Mouse (Mus musculus) neural tube, embryonic 10.5 days (tissue): Measurements from ENCODE around the gene D17Wsu92e.
A peak's percentile ranks its signal among the peaks of the same experiment; 100 is the strongest.

ENCODE experiments used
- DNase-seq: peaks from one replicate; pipeline ENCODE4 v3.0.0-alpha.2; 2017; ENCODE audit warnings: low spot score; ENCODE audit errors: extremely low spot score

Gene D17Wsu92e

DNA sequence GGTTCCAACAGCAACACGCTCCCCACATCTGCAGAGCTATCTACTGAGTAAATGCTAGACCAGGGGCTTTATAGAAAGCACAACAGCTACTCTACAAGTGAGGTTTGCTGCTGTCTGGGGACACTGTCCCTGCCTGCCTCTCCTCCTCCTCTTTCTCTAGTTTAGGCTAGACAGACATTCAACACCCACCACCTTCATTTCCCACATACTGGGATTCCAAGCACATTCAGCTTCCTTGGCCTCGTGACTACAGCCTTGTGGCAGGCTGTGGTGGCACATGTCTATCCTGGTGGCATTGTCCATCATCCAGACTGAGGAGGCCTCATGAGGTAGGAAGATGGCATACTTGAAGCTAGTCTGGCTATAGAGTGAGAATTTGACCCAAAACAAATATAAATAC, 29.5 kb downstream of the D17Wsu92e start:
- DNase-seq: no peak

DNA sequence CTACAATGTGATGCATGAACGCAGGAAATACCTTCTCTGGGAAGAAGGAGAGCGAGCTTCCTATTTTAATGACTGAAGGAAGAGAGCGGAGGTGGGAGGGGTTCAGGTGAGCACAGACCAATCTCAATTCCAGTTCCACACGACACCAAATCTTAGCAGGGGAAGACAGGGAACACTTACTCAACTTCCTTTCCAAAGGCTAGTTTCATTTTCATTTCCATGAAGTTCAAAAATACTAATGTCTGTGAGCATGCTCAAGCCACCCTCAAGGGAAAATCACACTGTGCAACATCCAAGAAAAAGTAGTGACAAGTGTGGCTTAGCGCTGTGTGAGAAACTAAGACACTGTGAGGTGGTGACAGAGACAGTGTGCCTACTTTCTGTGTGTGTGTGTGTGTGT, 30.4 kb downstream of the D17Wsu92e start:
- DNase-seq: no peak

DNA sequence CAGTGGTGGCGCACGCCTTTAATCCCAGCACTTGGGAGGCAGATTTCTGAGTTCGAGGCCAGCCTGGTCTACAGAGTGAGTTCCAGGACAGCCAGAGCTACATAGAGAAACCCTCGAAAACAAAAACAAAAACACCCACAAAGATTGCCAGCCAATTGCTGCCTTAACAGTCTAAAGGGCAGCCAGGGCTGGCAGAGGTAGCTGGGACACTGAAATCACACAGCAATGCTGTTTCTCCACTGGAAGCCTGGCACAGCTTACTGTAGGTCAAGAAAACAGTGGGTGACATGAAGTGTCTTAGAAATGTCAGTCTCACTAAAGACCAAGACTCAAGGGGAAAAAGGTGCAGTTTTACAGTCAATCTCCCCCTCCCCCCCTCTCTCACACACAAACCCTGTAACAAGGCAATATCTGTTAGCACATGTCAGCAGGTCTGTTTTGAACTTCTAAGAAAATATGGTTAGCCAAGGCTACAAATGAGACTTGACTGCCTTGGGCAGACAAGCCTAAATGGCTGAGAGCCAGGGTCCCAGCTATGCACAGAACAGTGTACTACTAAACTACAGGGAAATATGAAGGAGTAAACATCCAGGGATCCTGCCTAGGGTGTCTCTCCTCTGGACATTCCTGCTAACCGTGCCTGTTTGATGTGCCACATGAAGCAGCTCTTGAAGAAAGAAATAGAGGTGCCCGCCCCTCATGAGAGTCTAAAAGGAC, 31.8 kb downstream of the D17Wsu92e start:
- no peak for DNase-seq

DNA sequence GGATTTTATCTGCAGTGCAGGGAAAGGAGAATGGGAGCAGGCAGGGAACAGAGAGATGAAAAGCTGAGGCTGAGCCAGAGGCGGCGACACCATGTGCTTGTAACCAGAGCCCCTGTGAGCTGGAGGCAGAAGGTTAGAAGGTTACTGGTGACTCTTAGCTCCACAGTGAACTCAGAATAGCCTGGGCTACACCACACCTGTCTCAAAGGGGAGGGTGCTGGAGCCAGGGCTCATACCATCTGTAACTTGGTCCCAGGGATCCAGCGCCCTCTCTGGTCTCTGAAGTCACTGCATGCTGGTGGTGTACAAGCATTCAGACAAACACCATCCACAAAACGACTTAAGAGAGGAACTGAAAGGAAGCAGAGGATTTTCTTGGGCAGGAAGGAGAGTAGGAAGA, 36.9 kb downstream of the D17Wsu92e start:
- no peak for DNase-seq

DNA sequence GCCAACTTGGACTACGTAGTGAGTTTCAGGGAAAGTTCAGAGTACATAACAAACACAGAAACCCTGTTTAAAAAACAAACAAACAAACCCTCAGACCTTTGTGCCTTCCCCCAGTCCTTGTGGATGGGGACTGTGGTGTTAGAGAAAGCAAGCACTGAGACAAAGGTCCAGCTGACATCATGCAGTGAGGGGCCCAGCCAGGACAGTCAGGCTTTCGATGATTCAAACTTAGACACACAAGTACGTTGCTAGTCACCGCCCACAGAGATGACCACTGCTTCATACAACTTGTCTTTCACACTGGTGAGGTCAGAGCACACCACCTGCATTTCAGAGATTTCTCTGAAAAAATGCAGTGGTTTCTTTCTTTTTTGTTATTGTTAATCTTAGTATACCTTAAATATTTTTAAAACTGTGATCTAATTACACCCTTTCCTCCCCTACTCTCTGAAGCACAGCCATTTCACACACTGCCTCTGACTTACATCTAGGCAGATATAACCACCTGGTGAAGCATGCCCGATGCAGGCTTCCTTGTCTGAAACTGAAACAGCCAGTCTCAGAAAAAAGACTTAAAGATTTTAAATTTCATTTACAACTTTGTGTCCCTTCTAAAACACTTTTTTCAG, 39.3 kb downstream of the D17Wsu92e start:
- no peak for DNase-seq

DNA sequence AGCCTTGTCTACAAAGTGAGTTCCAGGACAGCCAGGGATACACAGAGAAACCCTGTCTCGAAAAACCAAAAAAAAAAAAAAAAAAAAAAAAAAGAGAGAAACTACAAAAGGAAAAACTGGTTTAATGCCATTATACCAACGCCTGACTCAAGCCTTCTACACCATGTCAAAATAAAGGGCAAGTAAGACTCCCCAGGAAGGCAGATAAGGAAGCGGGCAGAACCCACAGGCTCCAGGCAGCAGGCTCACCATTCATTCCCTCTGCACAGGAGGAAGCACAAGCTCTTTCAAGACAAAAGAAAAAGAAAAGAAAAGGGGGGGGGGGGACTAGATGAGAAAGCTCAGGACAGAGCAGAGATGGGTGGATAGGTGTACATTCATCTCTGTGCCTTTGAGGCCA, 40.7 kb downstream of the D17Wsu92e start:
- DNase-seq: no peak

DNA sequence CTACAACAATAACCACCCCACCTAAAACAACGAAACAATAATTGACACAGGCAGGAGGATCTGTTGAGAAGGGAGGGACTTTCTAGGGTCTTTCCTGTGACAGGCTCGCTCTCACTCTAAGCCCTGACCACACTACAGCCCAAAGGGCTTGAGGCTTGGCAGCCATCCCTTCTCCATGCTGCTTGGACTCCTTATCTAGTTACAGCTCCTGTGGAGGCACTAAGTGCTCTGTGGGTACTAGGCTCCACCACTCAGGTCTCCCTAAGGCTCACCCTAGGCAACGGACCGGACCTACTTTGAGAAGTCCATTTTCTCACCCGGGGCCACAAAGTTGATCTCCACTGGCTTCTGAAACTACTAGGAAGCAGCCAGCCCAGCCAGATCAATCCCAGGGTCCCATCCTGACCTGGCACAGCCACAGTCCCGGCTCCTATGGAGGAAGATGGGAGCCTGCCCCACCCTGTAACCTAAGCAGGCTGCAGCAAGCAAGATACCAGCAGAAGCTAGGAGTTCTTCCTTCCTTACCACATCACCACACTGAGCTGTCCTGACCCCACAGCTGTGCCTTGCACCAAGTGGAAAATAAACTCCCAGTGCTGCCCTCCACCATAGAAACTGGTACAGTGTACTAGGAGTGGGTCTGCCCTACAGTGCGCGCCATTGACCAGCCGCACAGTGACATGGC, 41.6 kb downstream of the D17Wsu92e start:
- no peak for DNase-seq

DNA sequence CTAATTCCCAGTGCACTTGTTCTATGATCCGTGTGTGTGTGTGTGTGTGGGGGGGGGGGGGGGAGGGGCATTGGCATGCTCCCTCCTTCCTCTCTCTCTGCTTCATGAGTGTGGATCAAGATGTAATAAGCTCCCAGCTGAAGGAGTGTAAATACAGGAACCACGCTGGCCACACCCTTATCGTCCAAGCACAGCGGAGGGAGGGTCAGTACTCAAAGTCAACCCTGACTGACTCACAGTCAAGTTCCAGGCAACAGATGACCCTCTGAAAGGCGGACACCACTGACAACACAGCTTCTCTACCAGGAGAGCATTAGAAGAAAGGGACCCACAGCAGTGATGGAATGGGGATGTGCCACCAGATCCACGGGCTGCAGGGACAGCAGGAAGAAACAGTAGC, 42.6 kb downstream of the D17Wsu92e start:
- DNase-seq: no peak

DNA sequence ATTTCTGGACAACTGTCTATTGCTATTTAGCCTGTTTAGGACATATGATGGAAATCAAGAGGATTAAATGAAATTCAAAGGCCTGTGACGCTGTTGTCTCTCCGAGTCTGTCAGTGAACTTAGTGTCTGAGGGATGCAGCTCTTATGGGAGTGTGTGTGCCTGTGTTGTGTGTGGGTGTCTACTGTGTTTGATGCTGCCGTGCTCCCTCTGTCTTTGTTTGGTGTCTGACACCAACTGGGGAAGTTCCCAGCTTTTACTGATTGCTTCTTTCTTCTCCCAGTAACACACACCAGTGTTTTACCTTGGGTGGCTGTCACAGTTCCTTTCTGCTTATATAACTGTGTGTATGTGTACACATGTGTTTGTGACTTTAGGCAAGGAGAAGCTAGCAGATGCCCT, 46.2 kb downstream of the D17Wsu92e start:
- DNase-seq: no peak

DNA sequence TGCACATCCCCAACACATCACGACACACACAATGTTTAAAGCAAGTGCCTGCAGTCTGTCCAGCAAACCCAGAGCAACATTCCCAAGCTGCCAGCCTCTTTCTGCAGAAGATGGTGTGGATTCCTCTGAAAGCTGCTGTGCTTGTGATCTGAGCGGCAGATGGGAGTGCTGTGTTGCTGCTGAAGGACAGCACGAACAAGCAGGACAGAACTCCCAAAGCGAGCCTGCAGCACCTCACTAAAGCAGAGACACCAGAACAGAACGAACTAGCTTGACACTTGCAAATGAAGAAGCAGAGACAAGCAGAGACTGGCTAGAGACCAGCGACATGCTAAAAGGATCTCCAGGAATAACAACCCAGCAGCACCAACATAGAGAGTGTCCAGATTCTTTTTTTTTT, 48.8 kb downstream of the D17Wsu92e start:
- DNase-seq: no peak

DNA sequence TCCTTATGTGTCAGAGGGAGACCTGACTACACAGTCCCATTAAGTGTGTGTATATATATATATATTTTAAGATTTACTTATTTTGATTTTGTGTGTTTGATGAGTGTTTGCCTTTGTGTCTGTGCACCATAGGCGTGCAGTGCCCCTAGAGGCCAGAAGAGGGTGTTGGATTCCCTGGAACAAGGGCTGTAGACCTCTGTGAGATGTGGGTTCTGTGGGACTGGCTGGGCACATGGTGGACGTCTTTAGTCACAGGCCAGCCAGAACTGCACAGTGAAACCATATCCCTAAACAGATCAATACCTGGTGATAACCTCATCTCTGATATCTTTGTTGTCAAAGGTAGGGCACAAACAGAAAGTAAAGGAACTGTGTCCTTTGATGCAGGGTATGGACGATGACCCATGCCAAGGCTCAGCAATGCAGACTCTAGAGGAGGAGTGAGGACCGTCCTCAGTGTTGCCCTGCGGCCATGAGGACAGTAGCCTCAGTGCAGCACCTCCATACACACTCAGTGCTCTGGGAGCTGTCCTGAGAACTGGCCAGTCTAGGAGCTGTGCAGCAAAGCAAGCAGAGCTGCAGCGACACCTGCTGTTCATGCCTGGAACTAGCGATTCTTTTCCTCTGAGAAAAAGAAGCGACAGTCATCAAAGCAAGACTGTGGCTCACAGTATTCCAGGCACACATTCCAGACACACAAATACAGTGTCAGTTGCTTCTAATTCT, 51.5 kb downstream of the D17Wsu92e start:
- peak; percentile 76 for DNase-seq

DNA sequence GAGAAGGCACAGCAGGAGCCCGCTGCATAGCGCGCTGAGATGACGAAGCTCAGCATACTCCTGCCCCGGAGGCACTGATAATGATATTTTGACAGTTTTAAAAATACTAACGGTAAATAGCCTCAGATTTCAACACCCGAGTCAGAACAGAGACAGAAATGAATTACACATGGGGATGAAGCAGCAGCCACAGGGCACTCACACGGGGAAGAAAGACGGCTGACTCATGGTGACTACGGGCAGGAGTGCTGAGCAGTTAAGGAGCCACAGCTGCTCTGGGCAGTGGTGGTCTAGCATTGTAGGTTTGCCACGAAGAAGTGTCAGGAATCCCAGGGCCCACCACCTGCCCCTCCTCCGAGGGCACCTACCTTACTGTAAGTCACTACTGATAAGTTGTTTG, 52.9 kb downstream of the D17Wsu92e start:
- DNase-seq: no peak

DNA sequence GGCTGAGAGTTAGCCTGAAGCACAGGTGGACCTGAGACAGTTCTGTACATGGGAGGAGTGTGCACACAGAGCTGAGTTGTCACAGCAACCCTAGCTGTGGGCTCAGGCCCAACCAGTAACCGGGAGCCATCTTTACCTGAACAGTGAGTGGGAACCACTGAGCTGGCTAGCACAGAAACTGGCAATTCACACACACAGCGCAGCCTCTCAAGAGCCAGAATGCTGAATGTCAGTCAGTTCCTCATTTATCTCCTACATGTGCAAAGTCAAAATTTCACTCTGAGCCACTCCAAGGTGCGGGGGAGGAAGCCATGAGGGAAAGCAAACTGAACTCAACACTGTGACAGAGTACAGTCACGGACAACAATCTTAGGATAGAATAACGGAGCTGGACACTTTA, 53.3 kb downstream of the D17Wsu92e start:
- DNase-seq: no peak

DNA sequence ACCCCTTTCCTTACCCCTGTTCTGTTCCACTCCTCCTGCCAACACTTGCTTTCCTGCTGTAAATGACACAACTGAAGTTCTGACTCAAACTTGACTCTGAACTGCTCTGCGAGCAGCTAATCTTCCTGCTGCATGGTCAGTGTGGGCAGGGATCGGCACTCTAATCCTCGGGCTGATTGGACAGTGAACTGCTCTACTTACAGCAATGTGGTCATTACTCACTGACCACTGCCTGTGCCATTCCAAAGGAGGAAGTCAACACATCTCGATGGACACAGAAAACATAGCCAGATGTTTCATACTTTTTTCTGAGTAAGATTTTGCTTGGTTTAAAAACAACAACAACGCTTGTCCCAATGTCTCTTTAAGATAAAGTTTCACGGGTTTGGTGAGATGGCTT, 55.4 kb downstream of the D17Wsu92e start:
- no peak for DNase-seq

DNA sequence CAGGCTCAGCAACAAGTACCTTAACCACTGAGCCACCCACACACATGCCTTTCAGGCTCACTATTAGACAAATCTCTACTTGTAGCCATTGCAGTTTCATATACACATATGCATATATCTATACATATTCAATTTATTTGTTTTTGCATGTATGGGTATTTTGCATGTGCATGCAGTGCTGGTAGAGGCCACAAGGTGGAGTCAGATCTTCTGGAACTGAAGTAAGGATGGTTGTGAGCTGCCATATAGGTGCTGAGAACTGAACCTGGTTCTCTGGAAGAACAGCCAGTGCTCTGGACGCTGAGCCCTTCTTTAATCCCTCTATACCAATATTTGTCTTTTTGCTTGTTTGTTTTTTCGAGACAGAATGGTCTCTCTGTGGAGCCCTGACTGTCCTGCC, 56.0 kb downstream of the D17Wsu92e start:
- no peak for DNase-seq

DNA sequence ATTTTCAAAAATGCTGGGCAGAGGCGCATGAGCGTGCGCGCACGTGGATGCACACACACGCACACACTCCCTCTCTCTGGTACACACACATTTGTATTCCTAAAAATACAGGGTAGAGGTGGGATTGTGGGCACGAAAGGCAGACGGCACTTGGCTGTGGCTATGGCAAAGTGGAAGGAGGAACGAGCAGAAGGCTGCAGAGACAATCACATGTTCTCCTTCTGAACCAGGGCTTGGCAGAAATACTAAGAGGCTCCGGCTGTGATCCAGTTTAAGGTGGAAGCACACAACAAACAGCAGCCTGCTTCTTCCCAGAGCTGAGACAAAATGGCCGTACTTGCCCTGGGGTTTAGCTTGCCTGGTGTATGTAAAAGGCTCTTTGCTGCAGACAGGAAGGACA, 57.6 kb downstream of the D17Wsu92e start:
- DNase-seq: no peak

DNA sequence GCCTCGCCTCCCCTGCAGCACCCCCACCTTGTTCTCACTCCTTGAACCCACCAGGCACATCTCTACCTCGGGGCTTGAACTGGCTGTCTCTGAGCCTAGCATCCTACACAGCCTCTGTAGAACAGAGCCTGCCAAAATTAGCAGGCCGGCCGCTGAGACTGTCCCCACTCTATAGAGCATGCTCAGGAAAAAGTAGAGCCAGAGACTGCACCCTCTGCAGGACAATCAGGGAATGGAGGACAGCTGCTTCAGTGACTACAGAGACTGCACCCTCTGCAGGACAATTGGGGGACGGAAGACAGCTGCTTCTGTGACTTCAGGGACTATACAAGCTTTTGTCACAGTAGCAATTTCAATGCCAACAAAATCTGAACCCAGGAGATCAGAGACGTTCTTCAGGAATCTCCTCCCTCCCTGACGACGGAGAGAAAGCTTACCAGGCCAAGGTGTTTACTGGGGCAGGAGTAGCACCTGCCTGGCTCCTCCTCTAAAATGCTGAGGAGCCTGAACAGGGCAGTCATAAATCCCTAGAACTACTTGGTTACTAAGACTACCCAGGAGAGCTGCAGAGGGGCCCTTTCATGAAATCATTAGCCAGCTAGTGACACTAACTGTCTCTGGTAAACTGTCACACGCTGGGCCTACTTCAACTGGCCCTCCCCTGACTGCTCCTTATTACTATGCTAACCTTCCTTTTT, 58.7 kb downstream of the D17Wsu92e start:
- DNase-seq: peak; percentile 55

DNA sequence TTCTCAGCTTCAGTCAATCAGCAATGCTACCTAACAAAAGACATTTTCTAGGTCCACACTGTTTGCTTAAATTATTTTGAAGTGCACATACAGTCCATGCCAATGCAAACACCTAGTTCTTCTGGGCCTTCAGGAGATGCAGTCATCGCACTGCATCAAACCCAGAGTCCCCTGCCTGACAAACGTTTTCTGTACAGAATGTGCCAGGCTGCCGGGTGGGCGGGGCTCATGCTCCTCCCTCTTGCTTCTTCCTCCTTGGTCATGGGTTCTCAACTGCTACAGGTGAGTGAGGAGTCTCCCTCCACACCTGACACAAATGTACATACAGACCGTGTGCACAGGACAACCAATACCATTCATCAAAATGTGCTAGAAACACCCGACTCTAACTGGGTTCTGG, 60.3 kb downstream of the D17Wsu92e start:
- no peak for DNase-seq

DNA sequence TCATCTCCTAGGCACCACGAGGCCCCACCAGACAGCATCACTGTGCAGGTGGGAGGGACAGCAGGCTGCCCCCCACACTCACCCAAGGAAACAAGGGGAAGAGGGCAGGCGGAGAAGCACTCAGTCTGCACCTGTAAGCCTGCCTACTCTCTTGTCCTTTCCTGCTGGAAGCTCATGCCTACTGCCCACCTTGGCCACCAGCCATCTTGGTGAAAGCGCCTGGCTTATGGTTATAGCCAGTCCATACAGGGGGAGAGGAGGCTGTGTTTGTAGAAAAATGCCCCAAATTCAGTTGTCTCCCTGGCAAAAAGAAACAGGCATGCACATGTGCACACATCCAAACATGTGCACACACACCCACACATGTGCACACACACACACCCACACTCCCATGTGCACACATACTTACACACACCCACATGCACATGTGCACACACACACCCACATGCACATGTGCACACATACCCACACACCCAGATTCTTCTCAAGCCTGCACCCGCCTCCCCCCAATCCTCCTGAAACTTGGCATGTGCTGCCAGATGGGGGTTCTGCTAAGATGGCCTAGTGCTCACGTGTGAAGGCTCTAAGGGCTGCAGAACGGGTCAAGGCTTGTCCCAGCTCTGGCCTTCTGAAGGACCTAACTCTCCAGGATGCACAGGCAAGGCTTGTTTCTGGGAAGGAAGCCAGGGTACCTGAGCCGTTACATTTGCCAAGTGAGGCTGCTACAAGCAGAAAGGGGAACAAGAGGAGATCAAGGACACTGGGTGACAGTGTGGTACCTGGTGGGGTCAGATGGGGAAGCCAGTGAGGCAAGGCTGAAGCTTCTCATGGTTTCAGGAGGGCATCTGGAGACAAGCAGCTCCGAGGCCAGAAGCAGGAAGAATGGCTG, 68.9 kb downstream of the D17Wsu92e start:
- DNase-seq: no peak

DNA sequence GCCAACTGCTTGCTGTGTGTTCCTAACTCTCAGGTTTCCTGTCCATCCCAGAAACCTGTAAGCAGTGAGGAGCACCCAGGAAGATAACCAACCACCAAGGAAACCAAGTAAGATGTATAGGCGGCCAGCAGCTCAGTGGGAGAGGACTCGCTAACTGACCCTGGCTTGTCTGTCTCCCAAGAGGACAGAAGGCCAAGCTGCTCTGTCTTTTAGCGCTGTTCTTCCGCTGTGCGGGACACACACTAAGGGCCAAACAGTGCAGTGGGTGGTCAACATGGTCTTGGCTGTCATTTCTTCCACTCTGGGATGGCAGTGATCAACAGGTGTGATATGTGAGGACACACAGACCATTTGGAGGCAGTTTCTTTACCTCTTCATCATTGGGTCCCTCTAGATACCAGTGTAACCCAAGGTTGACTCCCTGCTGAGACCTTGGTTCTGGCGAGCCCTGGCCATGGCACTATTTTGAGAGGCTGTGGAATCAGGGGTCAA, 70.0 kb downstream of the D17Wsu92e start:
- DNase-seq: no peak
